Mouse (Mus musculus): Measurements from ENCODE around the gene Gm28035.

GRCm38 (mm10) chr2:30319260-30319659 is 78.9 kb downstream of the Gm28035 start:
- TF ChIP-seq CTCF (IDR thresholded peaks at IDR 0.05; ENCODE audit: borderline replicate concordance, insufficient read depth, low read depth, low read length) (no peak), POLR2A (IDR thresholded peaks at IDR 0.05; ENCODE audit: borderline replicate concordance, insufficient read depth, low read length) (no peak)
